In the genomic region with DNA sequence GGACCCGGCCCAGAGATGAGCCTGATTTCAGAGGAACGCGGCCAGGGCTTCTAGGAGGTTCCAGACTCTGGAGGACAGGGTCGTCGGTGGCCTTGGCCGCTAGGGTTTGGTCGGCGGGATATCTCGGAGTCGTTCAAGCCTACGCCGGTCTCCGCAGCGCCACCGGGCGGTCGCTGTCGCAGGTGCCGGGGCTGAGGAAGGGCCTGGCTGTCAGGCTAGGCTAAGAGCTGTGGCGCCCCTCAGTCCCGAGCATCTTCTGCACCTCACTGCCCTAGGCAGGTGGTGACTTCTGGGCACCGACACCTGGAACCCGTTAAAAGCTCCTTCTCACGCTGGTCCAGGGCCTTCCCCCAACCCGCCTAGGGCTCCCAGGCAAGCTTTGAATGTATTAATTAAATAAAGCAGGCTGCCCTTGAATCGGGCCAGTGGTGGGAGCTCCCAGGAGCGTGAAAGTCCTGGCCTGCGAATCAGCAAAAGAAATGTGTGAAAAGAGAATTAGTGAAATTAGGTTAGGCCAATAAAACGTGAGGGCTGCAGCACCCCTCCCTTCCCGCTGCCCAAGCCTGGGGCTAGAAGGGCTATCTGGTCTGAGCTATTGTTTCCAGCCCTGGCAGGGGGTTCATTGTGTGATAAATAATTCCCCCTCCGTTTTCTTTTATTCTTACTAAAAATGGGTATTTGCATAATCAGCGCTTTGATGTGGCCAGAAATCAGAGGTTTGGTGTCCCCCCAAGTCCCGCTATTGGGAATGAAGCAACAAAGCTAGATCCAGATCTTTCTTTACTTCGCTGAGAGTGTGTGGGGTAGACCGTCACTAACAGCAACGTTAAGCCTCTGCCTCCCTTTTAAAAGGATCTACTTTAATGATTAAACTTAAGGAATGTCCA, we compare ENCODE assay signal across 9 mouse cellular contexts. TPM values are rescaled to one million over a fixed set of nuclear protein-coding genes. Genes with fewer than 3 reads are reported as not detected.
DNase-seq lines count a peak whose midpoint lies in the region; ATAC-seq lines count a peak whose summit lies in the region.
"Had no signal": no experiment of that assay in that cellular context is flagged by ENCODE, and none has a peak within 500 bp of the region (broad histone marks: within the 10 kb centered on the region; RNA-seq: fewer than 3 reads in every experiment).

No protein-coding gene starts in this region.

- H3K27ac ChIP-seq in heart, embryonic 12.5 days (ENCODE audit: poor library complexity, severe bottlenecking) = no peak overlapping the region
- no peak overlapping the region for H3K27ac ChIP-seq in kidney, embryonic 16.5 days (ENCODE audit: low read length)
- peak overlapping the region; percentile 74 for H3K27ac ChIP-seq in midbrain, embryonic 13.5 days

- WGBS in heart, embryonic 12.5 days = 2% methylated on average over 36 of the region's 36 CpGs
- WGBS in kidney, embryonic 16.5 days = under 1% methylated on average over 36 of the region's 36 CpGs
- under 1% methylated on average over 36 of the region's 36 CpGs for WGBS in midbrain, embryonic 13.5 days

- no peak overlapping the region for H3K9ac ChIP-seq in heart, embryonic 12.5 days
- no peak overlapping the region for H3K9ac ChIP-seq in kidney, embryonic 16.5 days (replicated peaks; ENCODE audit: low read length)
- peak overlapping the region; percentile 32 for H3K9ac ChIP-seq in midbrain, embryonic 13.5 days (replicated peaks)

- no peak for DNase-seq in heart, adult 18-20 months
- peak; percentile 66 for DNase-seq in forelimb bud, embryonic 11.5 days (ENCODE audit: low read depth, low spot score)
- DNase-seq in ovary, postnatal 14 days (ENCODE audit: low spot score) = no peak
- DNase-seq in cerebellum, adult 8-10 months = no peak

- ATAC-seq in heart, embryonic 12.5 days (ENCODE audit: insufficient number of reproducible peaks, low FRiP score) = peak; percentile 22; the same call in 1 of the 2 replicates
- ATAC-seq in activated CD4-positive, CD25-positive, alpha-beta regulatory T cell, adult 4 months = peak; percentile 56
- ATAC-seq in kidney, embryonic 16.5 days (ENCODE audit: low FRiP score, low TSS enrichment) = peak; percentile 76
- ATAC-seq in midbrain, embryonic 13.5 days = peak; percentile 85

- peak overlapping the region; percentile 57 for H3K4me2 ChIP-seq in heart, embryonic 12.5 days
- H3K4me2 ChIP-seq in kidney, embryonic 16.5 days (replicated peaks; ENCODE audit: low read depth, low read length) = peak overlapping the region; percentile 34
- peak overlapping the region; percentile 46 for H3K4me2 ChIP-seq in midbrain, embryonic 13.5 days (replicated peaks)

- H3K4me1 ChIP-seq in heart, embryonic 12.5 days (replicated peaks) = peaks cover 10% of the 10 kb centered on the region
- peaks cover 4% of the 10 kb centered on the region; the same call in 1 of the 2 replicates for H3K4me1 ChIP-seq in kidney, embryonic 16.5 days (ENCODE audit: insufficient read depth, low read length)
- peaks cover 42% of the 10 kb centered on the region for H3K4me1 ChIP-seq in midbrain, embryonic 13.5 days (replicated peaks)

- H3K4me3 ChIP-seq in heart, embryonic 12.5 days = peak overlapping the region; percentile 22
- no peak overlapping the region for H3K4me3 ChIP-seq in kidney, embryonic 16.5 days (ENCODE audit: low read length)
- peak overlapping the region; percentile 20 for H3K4me3 ChIP-seq in midbrain, embryonic 13.5 days (replicated peaks)

- no peaks in the 10 kb centered on the region for H3K9me3 ChIP-seq in heart, embryonic 12.5 days (replicated peaks)
- H3K9me3 ChIP-seq in kidney, embryonic 16.5 days (ENCODE audit: low read length) = no peaks in the 10 kb centered on the region
- H3K9me3 ChIP-seq in midbrain, embryonic 13.5 days = no peaks in the 10 kb centered on the region

- no peaks in the 10 kb centered on the region for H3K36me3 ChIP-seq in heart, embryonic 12.5 days
- H3K36me3 ChIP-seq in kidney, embryonic 16.5 days (ENCODE audit: insufficient read depth, low read length) = no peaks in the 10 kb centered on the region
- no peaks in the 10 kb centered on the region for H3K36me3 ChIP-seq in midbrain, embryonic 13.5 days

- peaks cover 89% of the 10 kb centered on the region for H3K27me3 ChIP-seq in heart, embryonic 12.5 days (replicated peaks)
- peaks cover 91% of the 10 kb centered on the region for H3K27me3 ChIP-seq in kidney, embryonic 16.5 days (ENCODE audit: insufficient read depth, low read length)
- H3K27me3 ChIP-seq in midbrain, embryonic 13.5 days = peaks cover 91% of the 10 kb centered on the region

RNA-seq across cellular contexts. Expression of gene Neurog2, which starts 7.2 kb away (rescaled TPM):
- polyA plus RNA-seq in heart, embryonic 12.5 days (2016; fragmentation: Nextera tagmentation; extraction: Ambion mirVana) = 0.24 TPM in 1 of 2 replicates, not detected in the other
- total RNA-seq in heart, adult 18-20 months (2021) = not detected
- polyA plus RNA-seq in activated CD4-positive, CD25-positive, alpha-beta regulatory T cell, adult 4 months (2017; shearing (Covaris generic)) = not detected
- not detected in 2 replicates for polyA plus RNA-seq in kidney, embryonic 16.5 days (2015; fragmentation: Nextera tagmentation; extraction: Ambion mirVana)
- polyA plus RNA-seq in midbrain, embryonic 13.5 days (2015; fragmentation: Nextera tagmentation; extraction: Ambion mirVana) = 58.3 and 67.5 TPM in 2 replicates
- polyA plus RNA-seq: large intestine, adult 2 months had no signal

Comparison
In these comparisons a context has a peak if more than half of its experiments do, and no peak if none do; other contexts are left out.
1. ATAC-seq: peak in every context shown above with its lines; median percentile 85 in midbrain, embryonic 13.5 days; 76 in kidney, embryonic 16.5 days; 56 in activated CD4-positive, CD25-positive, alpha-beta regulatory T cell, adult 4 months; 22 in heart, embryonic 12.5 days.
2. RNA of gene Neurog2, which starts 7.2 kb away (polyA plus RNA-seq): 58.3 to 67.5 TPM in midbrain, embryonic 13.5 days; 0.24 TPM in heart, embryonic 12.5 days, not detected in activated CD4-positive, CD25-positive, alpha-beta regulatory T cell, adult 4 months and not detected in kidney, embryonic 16.5 days; every median in the first group is over 10 times any median in the second.
3. Peak in every context shown above with its lines, with median percentiles within 50 percentile points of each other: H3K4me2 ChIP-seq.